Mouse (Mus musculus): Measurements from ENCODE around the gene Ddx4.

Gene Ddx4

DNA sequence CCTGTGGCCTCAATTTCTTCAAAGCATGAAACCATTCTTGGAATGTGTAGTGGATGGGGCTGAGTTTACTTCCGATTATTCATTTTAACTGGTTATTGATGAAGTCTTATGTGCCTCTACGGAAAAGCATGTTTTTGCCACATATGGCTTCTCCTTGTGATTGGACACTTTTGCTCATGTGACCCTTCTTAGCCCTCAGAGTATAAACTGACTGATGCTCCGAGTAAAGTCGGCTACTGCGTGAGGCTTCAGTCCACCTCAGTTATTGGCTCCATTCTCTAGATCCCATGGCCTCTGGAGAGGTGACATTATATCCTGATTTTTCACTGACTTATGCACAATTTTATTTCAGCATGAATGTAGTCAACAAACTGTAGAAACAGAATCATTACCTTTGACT lies 99.0 kb downstream of the Ddx4 start:
- DNase-seq (ENCODE audit: low read depth): no peak

GRCm38 (mm10) chr13:112551641-112552548 lies 100.4 kb downstream of the Ddx4 start:
- peak; percentile 58 for DNase-seq (ENCODE audit: low read depth)

Data from induced T-regulatory cell, adult 2 months (primary cell).